Mouse (Mus musculus): ENCODE results near the gene Atrnl1. TPM values are rescaled to one million over a fixed set of nuclear protein-coding genes. Genes with fewer than 3 reads are reported as not detected.

Atrnl1 gene
- total RNA-seq, 4 experiments from 2014 or later = 27.7 to 33.6 (median 30.5) TPM

GRCm38 (mm10) chr19:58123620-58124019 lies 512.8 kb downstream of the Atrnl1 start:
- DNase-seq = no peak

GRCm38 (mm10) chr19:58124566-58124965 lies 513.7 kb downstream of the Atrnl1 start:
- no peak for DNase-seq

GRCm38 (mm10) chr19:58125010-58125409 lies 514.2 kb downstream of the Atrnl1 start:
- DNase-seq = no peak

- no peak for DNase-seq
Measured at GRCm38 (mm10) chr19:58131896-58132295, 521.1 kb downstream of the Atrnl1 start.

- DNase-seq = no peak
Measured at GRCm38 (mm10) chr19:58140191-58140784, 529.5 kb downstream of the Atrnl1 start.

GRCm38 (mm10) chr19:58143853-58144454 lies 533.1 kb downstream of the Atrnl1 start:
- no peak for DNase-seq

GRCm38 (mm10) chr19:58145521-58145920 lies 534.7 kb downstream of the Atrnl1 start:
- DNase-seq = no peak

GRCm38 (mm10) chr19:58151257-58151656 lies 540.4 kb downstream of the Atrnl1 start:
- DNase-seq = no peak

GRCm38 (mm10) chr19:58161569-58161968 lies 550.7 kb downstream of the Atrnl1 start:
- DNase-seq = no peak

GRCm38 (mm10) chr19:58164896-58165634 lies 554.2 kb downstream of the Atrnl1 start:
- DNase-seq = no peak

- DNase-seq = no peak
Measured at GRCm38 (mm10) chr19:58165635-58166015, 554.8 kb downstream of the Atrnl1 start.

GRCm38 (mm10) chr19:58166147-58166546 lies 555.3 kb downstream of the Atrnl1 start:
- no peak for DNase-seq

GRCm38 (mm10) chr19:58178410-58178809 lies 567.6 kb downstream of the Atrnl1 start:
- no peak for DNase-seq

- no peak for DNase-seq
Measured at GRCm38 (mm10) chr19:58180773-58181172, 569.9 kb downstream of the Atrnl1 start.

Small RNA genes within 50 kb of the gene (microRNA-seq; reads per million reads assigned to microRNA genes)
- 0.53 to 0.67 reads per million in 2 experiments for gene Mir5623

Other genes with a start within 250 kb of the Atrnl1 start
- 10 to 100 TPM; 15.9 to 20.2 (median 18.5) TPM for gene Trub1, start 158.1 kb upstream of the Atrnl1 start, total RNA-seq (2022)

Data from adrenal gland, adult 8-10 months (tissue).